Mouse (Mus musculus): ENCODE results near the gene Arid5b. TPM values are rescaled to one million over a fixed set of nuclear protein-coding genes. Genes with fewer than 3 reads are reported as not detected.

The Arid5b gene
- total RNA-seq, 2 experiments from 2014 or later: 14.7 to 18.7 TPM

DNA sequence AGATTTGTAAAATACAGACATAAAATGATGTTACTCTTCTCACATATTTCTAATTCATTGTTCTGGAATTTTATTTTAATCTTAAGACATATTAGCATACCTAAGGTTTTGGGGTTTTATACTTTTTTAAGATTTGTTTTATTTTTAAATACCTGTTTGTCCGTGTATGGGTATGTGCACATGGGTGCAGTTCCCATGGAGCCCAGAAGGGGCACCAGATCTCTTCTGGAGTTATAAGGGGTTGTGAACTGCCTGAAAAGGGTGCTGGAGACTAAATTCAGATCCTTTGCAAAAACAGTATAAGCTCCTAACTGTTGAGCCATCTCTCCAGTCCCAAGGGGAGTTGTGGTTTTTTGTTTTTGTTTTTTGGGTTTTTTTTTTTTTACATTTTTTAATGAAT lies 220.2 kb downstream of the Arid5b start:
- no peak for DNase-seq (ENCODE audit: low spot score in 2 of 2)

DNA sequence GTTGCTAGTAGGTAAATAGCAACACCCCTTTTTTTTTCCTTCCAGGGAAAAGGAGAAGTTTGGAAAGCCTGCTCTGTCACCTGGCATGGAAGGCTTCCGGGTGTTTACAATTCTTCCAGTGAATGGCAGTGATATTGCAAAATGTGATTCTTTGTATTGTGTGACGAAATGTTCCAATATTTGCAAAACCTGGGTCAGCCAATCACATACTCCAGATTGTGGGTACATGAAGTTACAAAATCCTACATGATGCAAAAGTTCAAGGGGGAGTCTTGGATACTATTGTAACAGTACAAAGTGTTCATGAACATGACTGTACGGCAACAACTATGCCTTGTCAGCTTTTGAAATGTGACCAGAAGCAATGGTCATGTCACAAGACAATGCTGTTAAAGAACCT lies 220.7 kb downstream of the Arid5b start:
- DNase-seq (ENCODE audit: low spot score in 2 of 2): no peak

GRCm38 (mm10) chr10:68054706-68055105 lies 223.8 kb downstream of the Arid5b start:
- DNase-seq (ENCODE audit: low spot score in 2 of 2): no peak

DNA sequence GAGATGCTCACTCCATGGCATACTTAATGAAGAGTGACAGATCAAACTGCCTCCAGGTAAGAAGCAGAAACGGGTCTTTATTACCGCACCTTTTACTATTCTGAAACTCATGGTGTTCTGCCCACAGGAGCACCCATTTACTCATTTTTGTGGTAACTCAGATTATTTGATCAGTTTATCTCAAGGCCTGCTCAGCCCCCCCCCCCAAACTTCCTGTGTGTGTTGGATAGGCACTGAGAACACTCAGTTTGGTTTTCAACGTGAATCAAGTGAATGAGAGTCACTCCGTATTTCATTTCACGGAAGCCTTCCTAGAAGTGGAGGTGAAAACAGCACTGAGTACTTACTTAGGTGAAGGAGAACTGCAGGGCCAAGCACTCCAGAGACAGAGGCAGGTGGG lies 224.4 kb downstream of the Arid5b start:
- DNase-seq (ENCODE audit: low spot score in 2 of 2): no peak

DNA sequence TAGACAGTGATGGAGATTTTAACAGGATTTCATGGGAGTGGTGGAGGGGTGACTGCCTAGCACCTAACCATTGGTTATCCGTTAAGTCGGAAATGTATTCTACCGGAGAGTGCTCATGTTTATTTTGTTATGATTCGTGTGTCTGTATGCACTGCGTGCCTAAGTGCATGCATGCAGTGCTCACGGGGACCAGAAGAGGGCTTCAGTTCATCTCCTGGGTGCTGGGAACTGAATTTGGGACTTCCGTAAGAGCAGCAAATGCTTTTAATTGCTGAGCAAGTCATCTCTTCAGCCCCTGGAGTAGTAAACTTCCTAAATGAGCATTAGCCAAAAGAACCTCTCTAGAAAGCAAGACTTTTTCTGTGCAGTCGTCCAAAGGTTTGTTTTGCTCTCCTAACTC lies 226.2 kb downstream of the Arid5b start:
- no peak for DNase-seq (ENCODE audit: low spot score in 2 of 2)

- DNase-seq (ENCODE audit: low spot score in 2 of 2): no peak
Observed at GRCm38 (mm10) chr10:68051316-68051933, 227.1 kb downstream of the Arid5b start.

- DNase-seq (ENCODE audit: low spot score in 2 of 2): no peak
Observed at GRCm38 (mm10) chr10:68050882-68051281, 227.7 kb downstream of the Arid5b start.

DNA sequence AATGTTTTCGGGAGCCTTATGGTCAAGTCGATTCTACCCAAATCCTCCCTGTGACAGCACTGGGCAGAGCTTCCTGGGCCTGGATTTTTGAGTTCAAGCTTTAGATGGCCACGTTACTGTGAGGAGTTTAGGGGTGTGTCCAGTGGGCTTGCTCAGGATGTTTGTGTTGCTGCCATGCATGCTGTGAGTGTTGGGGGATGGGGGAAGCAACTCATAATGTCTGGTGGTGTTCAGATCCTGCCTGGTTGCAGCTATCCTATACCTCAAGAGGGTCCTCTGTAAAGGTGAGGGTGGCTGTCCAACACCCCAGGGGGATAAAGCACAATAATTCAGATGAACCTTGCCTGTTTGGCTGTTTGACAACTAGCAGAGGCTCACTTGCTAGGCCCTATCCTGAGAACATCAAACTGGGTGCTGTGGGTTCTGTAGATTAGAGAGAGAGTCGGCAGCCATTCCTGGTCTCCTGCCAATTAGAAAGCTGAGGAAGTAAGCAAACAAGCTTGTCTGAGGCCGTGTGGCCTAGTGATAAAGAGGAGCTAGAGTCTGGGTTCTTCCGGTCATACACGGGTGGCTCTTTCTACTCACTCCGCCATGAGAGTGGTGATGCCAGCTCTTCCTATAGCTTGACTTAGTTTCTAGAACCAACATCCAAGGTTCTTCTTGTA lies 229.8 kb downstream of the Arid5b start:
- no peak for DNase-seq (ENCODE audit: low spot score in 2 of 2)

GRCm38 (mm10) chr10:68044864-68045263 lies 233.7 kb downstream of the Arid5b start:
- no peak for DNase-seq (ENCODE audit: low spot score in 2 of 2)

GRCm38 (mm10) chr10:68043973-68044372 lies 234.6 kb downstream of the Arid5b start:
- DNase-seq (ENCODE audit: low spot score in 2 of 2): no peak
